Mouse (Mus musculus) forebrain, embryonic 11.5 days (tissue): Measurements from ENCODE around the gene Mcub. TPM values are rescaled to one million over a fixed set of nuclear protein-coding genes. Genes with fewer than 3 reads are reported as not detected.

Experiments used
- ATAC-seq: fragments of 200-750 bp; cut with Nextera tagmentation; replicated peaks from 2 replicates; pipeline ENCODE4 v1.8.0; 2017; ENCODE audit warnings: moderate TSS enrichment; ENCODE audit not compliant: low FRiP score
- DNase-seq: peaks from one replicate; pipeline ENCODE4 v3.0.0-alpha.2; 2017; ENCODE audit warnings: low spot score
- H3K27ac ChIP-seq: fragments of 300-500 bp; sonication (generic); 2 replicates; pipeline ENCODE4 v1.5.1; 2014; ENCODE audit warnings: low read depth, low read length
- H3K27me3 ChIP-seq: fragments of 300-500 bp; sonication (generic); 2 replicates; pipeline ENCODE4 v1.6.1; 2014; ENCODE audit warnings: mild to moderate bottlenecking, low read length, mixed read lengths; ENCODE audit not compliant: control insufficient read depth, insufficient read depth
- H3K36me3 ChIP-seq: fragments of 300-500 bp; sonication (generic); 2 replicates; pipeline ENCODE4 v1.6.1; 2014; ENCODE audit warnings: mild to moderate bottlenecking, low read length, moderate library complexity, mixed read lengths; ENCODE audit not compliant: control insufficient read depth, insufficient read depth
- H3K4me1 ChIP-seq: fragments of 300-500 bp; sonication (generic); replicated peaks from 2 replicates; pipeline ENCODE4 v1.6.1; 2014; ENCODE audit warnings: low read length, mixed read lengths; ENCODE audit not compliant: control insufficient read depth, insufficient read depth
- H3K4me2 ChIP-seq: fragments of 300-500 bp; sonication (generic); 2 replicates; pipeline ENCODE4 v1.6.1; 2014; ENCODE audit warnings: low read depth, mild to moderate bottlenecking, low read length, moderate library complexity, mixed read lengths; ENCODE audit not compliant: severe bottlenecking
- H3K4me3 ChIP-seq: fragments of 300-500 bp; sonication (generic); 2 replicates; pipeline ENCODE4 v1.5.1; 2014; ENCODE audit warnings: low read depth, low read length
- H3K9ac ChIP-seq: fragments of 300-500 bp; sonication (generic); 2 replicates; pipeline ENCODE4 v1.6.1; 2014; ENCODE audit warnings: low read length
- H3K9me3 ChIP-seq: fragments of 300-500 bp; sonication (generic); 2 replicates; pipeline ENCODE4 v1.6.1; 2016; ENCODE audit warnings: low read length, mixed read lengths; ENCODE audit not compliant: control insufficient read depth
- WGBS: fragments of 180-500 bp; shearing (Covaris S2); extraction: QIAGEN DNeasy Blood & Tissue Kit; methylation state at CpG from one replicate; pipeline ENCODE4 v1.1.7; 2014; 5-methylcytosine and 5-hydroxymethylcytosine counted together
- polyA plus RNA-seq: library from polyadenylated mRNA; unstranded; fragments of >200 nt; fragmentation: Nextera tagmentation; extraction: Ambion mirVana; gene quantifications from 2 replicates; pipeline ENCODE4 v1.2.1, GENCODE M21; 2014

Gene Mcub
- polyA plus RNA-seq, 1 experiment from 2014 or later, result 3.2 TPM

DNA sequence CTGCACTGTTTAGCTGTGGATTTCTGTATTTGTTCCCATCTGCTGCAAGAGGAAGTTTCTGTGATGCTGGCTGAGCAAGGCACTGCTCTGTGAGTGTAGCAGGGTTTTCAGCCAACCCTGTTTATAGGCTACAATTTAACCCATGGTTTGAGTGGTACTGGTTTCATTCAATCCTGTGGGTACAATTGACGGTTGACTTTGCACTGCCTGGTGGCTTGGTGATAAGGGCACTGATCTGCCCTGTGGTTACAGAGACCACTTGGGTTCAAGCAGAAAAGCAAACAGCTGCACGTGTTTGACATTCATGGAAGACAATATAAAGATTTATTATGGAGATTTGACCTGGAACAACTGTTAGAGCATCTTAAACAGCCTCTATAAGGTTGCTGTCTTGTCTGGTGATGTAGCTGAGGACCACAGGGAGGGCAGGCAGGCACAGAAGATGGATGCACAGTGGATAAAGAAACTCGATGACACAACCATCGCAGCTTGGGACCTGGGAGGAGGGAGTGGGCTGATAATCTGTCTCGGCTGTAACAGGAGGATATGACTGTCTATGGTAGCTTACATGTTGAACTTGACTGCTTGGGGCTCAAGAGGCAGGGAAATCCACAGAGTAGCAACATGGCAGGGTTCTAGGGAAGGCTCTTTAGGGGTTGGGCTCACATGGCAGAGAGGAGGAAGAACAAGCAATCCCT lies 23.6 kb downstream of the Mcub start:
- no peak for ATAC-seq
- Histone ChIP-seq H3K9me3 (no peaks in the 10 kb centered on the region), H3K36me3 (no peaks in the 10 kb centered on the region), H3K4me2 (no peak overlapping the region), H3K9ac (no peak overlapping the region), H3K4me3 (no peak overlapping the region), H3K4me1 (no peaks in the 10 kb centered on the region), H3K27me3 (no peaks in the 10 kb centered on the region), H3K27ac (no peak overlapping the region)
- WGBS, result 80% methylated on average over 5 of the region's 5 CpGs
- DNase-seq, result no peak

DNA sequence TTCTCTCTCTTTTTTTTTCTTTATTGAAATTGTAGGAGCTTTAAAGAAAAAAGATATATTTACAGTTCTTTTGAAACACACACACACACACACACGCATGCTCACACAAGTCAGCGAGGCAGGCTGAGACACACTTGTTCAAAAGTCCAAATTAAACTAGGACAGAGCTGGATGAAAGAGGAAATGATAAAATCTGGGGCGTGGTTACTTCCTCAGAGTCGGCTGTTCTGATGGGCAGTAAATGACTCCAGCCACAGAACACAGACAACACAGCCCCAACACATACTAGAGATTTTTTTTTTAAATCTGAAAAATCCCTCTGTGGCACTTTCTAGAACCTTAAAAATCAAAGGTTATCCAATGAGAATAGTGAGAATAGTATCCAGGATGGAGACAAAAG lies 26.2 kb downstream of the Mcub start:
- Histone ChIP-seq H3K4me1 (no peaks in the 10 kb centered on the region), H3K9me3 (no peaks in the 10 kb centered on the region), H3K9ac (no peak overlapping the region), H3K36me3 (no peaks in the 10 kb centered on the region), H3K4me3 (no peak overlapping the region), H3K27me3 (no peaks in the 10 kb centered on the region), H3K27ac (no peak overlapping the region), H3K4me2 (no peak overlapping the region)
- ATAC-seq (no peak), DNase-seq (no peak)
- whole genome bisulfite sequencing, result 90% methylated on average over 4 of the region's 4 CpGs

DNA sequence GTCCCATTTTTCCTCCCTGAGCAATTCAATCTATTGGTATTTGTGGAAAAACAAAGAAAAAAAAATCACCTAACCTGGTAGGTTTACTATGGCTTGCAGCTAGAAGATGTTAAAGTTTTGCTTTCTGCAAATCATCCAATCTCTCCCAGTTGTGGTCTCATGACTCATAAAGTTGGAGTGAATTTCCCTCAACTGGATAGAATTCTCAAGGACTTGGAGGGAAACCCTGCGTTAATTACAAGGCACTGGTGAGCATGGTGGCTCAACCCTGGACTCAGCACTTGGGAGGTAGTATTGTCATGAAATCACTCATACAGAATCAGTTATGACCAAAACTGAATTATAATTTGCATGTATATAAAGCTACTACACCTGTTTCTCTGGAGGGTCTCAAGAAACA lies 28.7 kb downstream of the Mcub start:
- Histone ChIP-seq H3K4me3 (no peak overlapping the region), H3K4me2 (no peak overlapping the region), H3K36me3 (no peaks in the 10 kb centered on the region), H3K4me1 (no peaks in the 10 kb centered on the region), H3K27me3 (no peaks in the 10 kb centered on the region), H3K27ac (no peak overlapping the region), H3K9ac (no peak overlapping the region), H3K9me3 (no peaks in the 10 kb centered on the region)
- ATAC-seq, result no peak
- no peak for DNase-seq
- 95% methylated on average over 1 of the region's 1 CpGs for WGBS

DNA sequence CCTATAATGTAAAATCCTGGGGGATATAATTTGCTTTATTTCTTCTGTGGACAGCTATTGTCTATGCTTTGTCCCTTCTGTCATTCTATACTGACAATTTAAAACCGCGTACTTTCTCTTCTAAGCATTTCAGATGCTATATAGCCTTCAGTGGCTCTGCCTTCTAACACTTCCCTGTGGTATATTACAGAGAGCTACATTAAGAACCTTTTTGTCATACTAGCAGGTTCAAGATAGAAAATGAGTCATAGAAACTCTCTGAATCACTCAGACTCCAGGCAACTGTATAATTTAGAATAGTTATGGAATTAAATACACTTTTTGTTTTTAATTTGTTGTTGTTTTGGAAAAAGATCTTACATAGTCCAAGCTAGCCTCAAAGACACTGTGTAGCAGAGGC lies 29.2 kb downstream of the Mcub start:
- Histone ChIP-seq H3K27me3 (no peaks in the 10 kb centered on the region), H3K9me3 (no peaks in the 10 kb centered on the region), H3K4me2 (no peak overlapping the region), H3K4me1 (no peaks in the 10 kb centered on the region), H3K36me3 (no peaks in the 10 kb centered on the region), H3K27ac (no peak overlapping the region), H3K4me3 (no peak overlapping the region), H3K9ac (no peak overlapping the region)
- WGBS, result 88% methylated on average over 2 of the region's 2 CpGs
- no peak for DNase-seq
- no peak for ATAC-seq

DNA sequence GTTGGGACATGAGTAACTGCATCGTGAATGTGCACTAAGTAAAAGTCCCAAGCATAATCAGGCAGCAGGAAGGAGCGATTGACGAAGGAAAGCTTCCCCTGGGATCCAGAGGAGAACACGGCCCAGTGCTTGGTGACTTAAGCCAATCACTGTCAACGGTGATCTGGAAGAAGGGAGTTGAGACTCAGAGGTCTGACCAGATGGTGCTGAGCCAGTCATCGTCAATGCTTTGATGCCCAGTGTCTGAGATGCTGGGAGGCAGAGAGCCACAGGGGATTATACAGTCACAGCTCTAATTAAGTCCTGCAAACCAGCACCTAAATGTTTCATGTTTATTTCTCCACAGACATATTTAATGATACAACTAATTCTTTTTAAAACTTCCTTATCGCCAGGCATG lies 30.9 kb downstream of the Mcub start:
- H3K27ac ChIP-seq, result no peak overlapping the region
- H3K9ac ChIP-seq, result no peak overlapping the region
- WGBS, result 65% methylated on average over 7 of the region's 7 CpGs
- no peak overlapping the region for H3K4me2 ChIP-seq
- H3K4me3 ChIP-seq, result no peak overlapping the region
- ATAC-seq (no peak), DNase-seq (no peak)
- no peaks in the 10 kb centered on the region for H3K36me3 ChIP-seq
- H3K27me3 ChIP-seq, result no peaks in the 10 kb centered on the region
- no peaks in the 10 kb centered on the region for H3K9me3 ChIP-seq
- H3K4me1 ChIP-seq, result no peaks in the 10 kb centered on the region

DNA sequence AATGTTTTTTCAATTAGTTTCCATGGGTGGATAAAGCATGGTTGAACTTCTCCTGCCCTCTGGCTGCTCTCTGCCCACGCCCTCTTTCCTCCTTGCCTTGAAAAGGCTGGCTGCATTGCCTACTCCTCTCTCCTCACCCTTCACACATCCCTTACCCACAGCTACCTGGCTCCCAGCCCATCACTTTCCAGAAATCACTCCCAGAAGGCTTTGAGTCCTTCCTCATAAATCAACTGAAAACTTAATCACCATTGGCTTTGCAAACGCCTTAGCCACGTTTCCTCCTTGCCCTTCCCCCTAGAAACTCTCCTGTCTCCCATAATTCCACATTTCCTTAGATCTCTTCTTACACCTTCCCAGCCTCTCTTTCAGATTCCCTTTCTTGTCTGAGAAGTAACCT lies 32.2 kb downstream of the Mcub start:
- WGBS, result 67% methylated on average over 3 of the region's 3 CpGs
- no peak overlapping the region for H3K4me2 ChIP-seq

DNA sequence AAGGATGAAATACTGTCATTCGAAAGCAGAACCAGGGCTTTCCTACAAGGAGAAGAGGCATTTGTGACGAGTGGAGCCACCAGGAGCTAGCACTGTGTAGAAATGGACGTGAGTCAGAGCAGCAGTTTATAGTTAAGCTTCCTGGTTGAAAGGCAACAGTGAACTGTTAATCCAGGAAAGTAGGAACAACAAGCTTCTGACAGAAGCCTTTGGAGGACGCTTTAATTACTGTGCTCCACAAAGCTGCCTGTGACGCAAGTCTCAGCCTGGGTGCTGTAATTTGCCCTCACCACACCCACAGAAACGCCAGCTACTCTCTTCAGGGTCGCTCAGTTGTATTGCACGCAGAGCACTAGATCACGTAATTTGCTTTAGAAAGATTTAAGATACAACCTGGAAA lies 33.4 kb downstream of the Mcub start:
- H3K4me3 ChIP-seq, result no peak overlapping the region
- no peaks in the 10 kb centered on the region for H3K4me1 ChIP-seq
- 45% methylated on average over 9 of the region's 9 CpGs for WGBS
- DNase-seq (no peak), ATAC-seq (no peak)
- H3K36me3 ChIP-seq, result no peaks in the 10 kb centered on the region
- no peak overlapping the region for H3K27ac ChIP-seq
- H3K9me3 ChIP-seq, result no peaks in the 10 kb centered on the region
- H3K27me3 ChIP-seq, result no peaks in the 10 kb centered on the region
- no peak overlapping the region; the same call in 1 of the 2 replicates for H3K9ac ChIP-seq
- no peak overlapping the region for H3K4me2 ChIP-seq

More for the DNA sequence above, 32.2 kb downstream of the Mcub start:
- no peaks in the 10 kb centered on the region for H3K4me1 ChIP-seq
- no peaks in the 10 kb centered on the region for H3K9me3 ChIP-seq
- H3K9ac ChIP-seq, result no peak overlapping the region
- ATAC-seq (no peak), DNase-seq (no peak)
- no peaks in the 10 kb centered on the region for H3K36me3 ChIP-seq
- no peak overlapping the region for H3K4me3 ChIP-seq
- H3K27me3 ChIP-seq, result no peaks in the 10 kb centered on the region
- H3K27ac ChIP-seq, result no peak overlapping the region

DNA sequence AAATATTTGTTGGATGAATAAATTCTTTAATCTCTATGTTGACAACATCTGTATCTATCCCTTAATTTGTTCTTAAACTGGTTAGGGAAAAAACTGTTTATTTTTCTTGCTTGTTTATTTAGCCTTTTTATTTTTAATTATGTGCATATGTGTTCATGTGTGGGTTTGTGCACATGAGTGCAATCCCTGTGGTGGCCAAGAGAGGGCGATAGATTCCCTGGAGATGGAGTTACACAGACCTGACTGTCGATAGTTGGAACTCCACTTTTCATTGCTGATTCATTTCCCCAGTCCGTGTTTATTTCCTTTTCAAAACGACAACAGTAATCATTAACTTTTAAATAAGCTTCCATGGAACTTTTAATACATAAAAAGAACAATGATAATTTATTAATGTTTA lies 37.6 kb downstream of the Mcub start:
- Histone ChIP-seq H3K27me3 (no peaks in the 10 kb centered on the region), H3K9me3 (no peaks in the 10 kb centered on the region), H3K4me2 (no peak overlapping the region), H3K36me3 (no peaks in the 10 kb centered on the region), H3K4me1 (no peaks in the 10 kb centered on the region), H3K4me3 (no peak overlapping the region), H3K27ac (no peak overlapping the region), H3K9ac (no peak overlapping the region)
- ATAC-seq, result no peak
- no peak for DNase-seq
- WGBS, result 54% methylated on average over 4 of the region's 4 CpGs

DNA sequence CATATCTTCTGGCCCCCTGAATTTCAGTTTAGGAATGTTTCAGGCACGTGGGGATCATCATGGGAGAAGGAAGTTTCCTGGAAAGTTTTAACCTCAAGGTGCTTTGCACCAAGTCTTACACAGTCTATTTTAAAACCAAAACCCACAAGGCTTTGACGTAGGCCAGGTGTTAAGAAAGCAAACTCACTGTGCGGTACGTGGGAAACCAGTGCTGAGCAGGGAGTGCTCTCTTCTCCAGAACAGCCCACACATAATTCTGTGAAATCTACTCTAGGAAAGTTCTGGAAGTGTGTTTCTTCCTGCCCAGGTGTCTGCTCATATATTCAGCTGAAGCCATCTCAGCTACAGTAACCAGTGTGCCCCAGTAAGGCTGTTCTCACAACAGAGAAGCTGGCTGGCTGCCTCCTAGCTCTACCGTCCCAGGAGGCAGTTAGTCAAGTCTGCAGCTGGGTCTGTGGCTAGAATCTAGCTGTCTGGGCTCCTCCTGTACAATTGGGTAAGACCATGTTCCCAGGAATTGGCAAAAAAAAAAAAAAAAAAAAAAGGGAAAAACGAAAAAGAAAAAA lies 39.7 kb downstream of the Mcub start:
- H3K4me2 ChIP-seq, result no peak overlapping the region
- no peaks in the 10 kb centered on the region for H3K36me3 ChIP-seq
- DNase-seq, result no peak
- no peak for ATAC-seq
- no peak overlapping the region for H3K9ac ChIP-seq
- no peak overlapping the region for H3K4me3 ChIP-seq
- no peaks in the 10 kb centered on the region for H3K9me3 ChIP-seq
- H3K27ac ChIP-seq, result no peak overlapping the region
- H3K27me3 ChIP-seq, result no peaks in the 10 kb centered on the region
- H3K4me1 ChIP-seq, result no peaks in the 10 kb centered on the region
- WGBS, result 80% methylated on average over 6 of the region's 6 CpGs
